Mouse (Mus musculus) spleen, embryonic (tissue): ENCODE results near the gene Slc39a12.

ENCODE experiments used
- CTCF ChIA-PET: fragments of 350-600 bp; sonication (Branson Sonifier 250); formaldehyde crosslinking; loops from one replicate; lab custom pipeline; 2022; lab: Charles Lee

The Slc39a12 gene

GRCm38 (mm10) chr2:14388162-14388561, at the start of gene Slc39a12:
TSS of gene Slc39a12 (plus strand) at chr2:14388316.
- CTCF ChIA-PET: no interaction called here

- CTCF ChIA-PET: no interaction called here
Observed at GRCm38 (mm10) chr2:14341652-14342308, 46.3 kb upstream of the Slc39a12 start.

GRCm38 (mm10) chr2:14342309-14342839, 45.7 kb upstream of the Slc39a12 start:
- CTCF ChIA-PET: no interaction called here

GRCm38 (mm10) chr2:14388856-14389255, 740 bp downstream of the Slc39a12 start:
- CTCF ChIA-PET: no interaction called here

GRCm38 (mm10) chr2:14390900-14391299, 2.8 kb downstream of the Slc39a12 start:
- CTCF ChIA-PET: no interaction called here

GRCm38 (mm10) chr2:14403000-14403399, 14.9 kb downstream of the Slc39a12 start:
- CTCF ChIA-PET: no interaction called here

GRCm38 (mm10) chr2:14428987-14429386, 40.9 kb downstream of the Slc39a12 start:
- CTCF ChIA-PET: no interaction called here

GRCm38 (mm10) chr2:14447322-14447721, 59.2 kb downstream of the Slc39a12 start:
- CTCF ChIA-PET: no interaction called here

- CTCF ChIA-PET: no interaction called here
Observed at GRCm38 (mm10) chr2:14450866-14451265, 62.8 kb downstream of the Slc39a12 start.

GRCm38 (mm10) chr2:14454946-14455631, 67.0 kb downstream of the Slc39a12 start:
- CTCF ChIA-PET: no interaction called here

GRCm38 (mm10) chr2:14464438-14464837, 76.3 kb downstream of the Slc39a12 start:
- CTCF ChIA-PET: no interaction called here

GRCm38 (mm10) chr2:14494132-14494531, 106.0 kb downstream of the Slc39a12 start:
- CTCF ChIA-PET: no interaction called here

- CTCF ChIA-PET: no interaction called here
Observed at GRCm38 (mm10) chr2:14496150-14496549, 108.0 kb downstream of the Slc39a12 start.

- CTCF ChIA-PET: no interaction called here
Observed at GRCm38 (mm10) chr2:14502482-14502881, 114.4 kb downstream of the Slc39a12 start.

- CTCF ChIA-PET: no interaction called here
Observed at GRCm38 (mm10) chr2:14518237-14518636, 130.1 kb downstream of the Slc39a12 start.

- CTCF ChIA-PET: interaction anchor here (0.6 kb wide), 1 partner anchor 730 kb away, joined by 5 read pairs; no protein-coding TSS in a partner anchor
Observed at GRCm38 (mm10) chr2:14534325-14535077, 146.4 kb downstream of the Slc39a12 start.

- CTCF ChIA-PET: interaction anchor here (0.6 kb wide), 1 partner anchor 149 kb away, joined by 3 read pairs; no protein-coding TSS in a partner anchor
Observed at GRCm38 (mm10) chr2:14535246-14535671, 147.1 kb downstream of the Slc39a12 start.

- CTCF ChIA-PET: no interaction called here
Observed at GRCm38 (mm10) chr2:14537781-14538180, 149.7 kb downstream of the Slc39a12 start.

- CTCF ChIA-PET: no interaction called here
Observed at GRCm38 (mm10) chr2:14543355-14543754, 155.2 kb downstream of the Slc39a12 start.

- CTCF ChIA-PET: no interaction called here
Observed at GRCm38 (mm10) chr2:14543773-14544172, 155.7 kb downstream of the Slc39a12 start.
